Mouse (Mus musculus): ENCODE measurements around the gene Zc3h12d.

DNA sequence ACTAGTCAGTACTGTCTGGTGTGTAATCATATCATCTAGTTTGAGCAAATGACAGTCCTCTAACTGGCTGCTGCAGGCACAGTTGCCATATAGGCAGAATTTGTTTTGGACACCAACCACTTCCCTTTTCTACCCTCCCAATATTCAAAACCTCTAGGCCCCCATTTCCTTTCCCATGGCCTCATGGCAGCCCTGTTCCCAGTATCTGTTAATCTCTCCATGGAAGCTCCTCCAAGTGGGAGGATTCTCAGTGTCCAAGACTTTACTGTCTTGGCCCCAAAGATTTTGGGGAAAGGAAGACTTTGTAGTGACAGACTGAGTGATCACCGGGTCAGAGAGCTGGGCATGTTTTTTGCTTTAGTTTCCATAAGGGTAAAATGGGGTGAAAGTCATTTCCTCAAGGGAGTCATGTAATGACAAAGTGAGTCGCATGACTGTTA, 14.9 kb downstream of the Zc3h12d start:
- no peak for TF ChIP-seq EP300 (IDR thresholded peaks at IDR 0.05; ENCODE audit: low read depth)
- no peak for TF ChIP-seq CTCF (IDR thresholded peaks at IDR 0.05; ENCODE audit: low read depth)

Data from liver, postnatal 0 days (tissue).